Mouse (Mus musculus): ENCODE results near the gene Mov10.

DNA sequence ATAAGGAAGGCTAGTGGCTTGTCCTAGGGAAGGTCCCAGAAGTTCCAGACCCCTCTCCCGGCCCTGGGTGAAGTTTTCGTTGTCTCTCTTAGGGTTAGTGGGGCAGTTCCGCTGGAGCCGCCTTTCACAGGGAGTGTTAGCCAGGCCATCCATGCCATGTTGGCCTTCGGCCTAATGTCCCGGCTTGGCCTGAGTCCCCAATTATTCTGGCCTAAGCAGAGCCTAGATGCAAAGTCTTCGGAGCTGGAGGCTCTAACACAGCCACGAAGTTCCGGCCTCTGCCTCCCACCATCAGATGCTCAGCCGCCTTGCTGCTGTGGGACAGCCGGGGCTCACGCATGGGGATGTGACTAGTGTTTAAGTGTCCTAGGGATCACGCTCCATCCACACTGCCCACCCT, 28.5 kb downstream of the Mov10 start:
- TF ChIP-seq CTCF (IDR thresholded peaks at IDR 0.05; ENCODE audit: low read depth) (no peak), EP300 (IDR thresholded peaks at IDR 0.05; ENCODE audit: low read depth) (no peak)
